Mouse (Mus musculus) liver, embryonic 13.5 days (tissue): ENCODE measurements at regions not wholly inside any gene's neighbourhood (a gene's known extent, or its start where the extent isn't known, plus 50 kb on each side); places are given as distances from the start of the nearest gene placed in this dataset.

Experiments
- ATAC-seq: fragments of 200-750 bp; cut with Nextera tagmentation; 2 replicates; pipeline ENCODE4 v1.8.0; 2017; ENCODE audit warnings: low read depth, mild to moderate bottlenecking, moderate number of reproducible peaks, moderate library complexity
- DNase-seq: peaks from one replicate; pipeline ENCODE4 v3.0.0; 2022
- H3K27ac ChIP-seq: fragments of 300-500 bp; sonication (generic); 2 replicates; pipeline ENCODE4 v1.5.1; 2015; ENCODE audit warnings: moderate library complexity, mild to moderate bottlenecking, inconsistent platforms
- H3K27me3 ChIP-seq: fragments of 300-500 bp; sonication (generic); 2 replicates; pipeline ENCODE4 v1.6.1; 2015; ENCODE audit warnings: mild to moderate bottlenecking, inconsistent platforms
- H3K36me3 ChIP-seq: fragments of 300-500 bp; sonication (generic); 2 replicates; pipeline ENCODE4 v1.6.1; 2015; ENCODE audit warnings: mild to moderate bottlenecking, inconsistent platforms
- H3K4me1 ChIP-seq: fragments of 300-500 bp; sonication (generic); replicated peaks from 2 replicates; pipeline ENCODE4 v1.6.1; 2015; ENCODE audit warnings: inconsistent platforms
- H3K4me2 ChIP-seq: fragments of 300-500 bp; sonication (generic); 2 replicates; pipeline ENCODE4 v1.6.1; 2015; ENCODE audit warnings: inconsistent platforms, mild to moderate bottlenecking, moderate library complexity
- H3K4me3 ChIP-seq: fragments of 300-500 bp; sonication (generic); replicated peaks from 2 replicates; pipeline ENCODE4 v1.5.1; 2015; ENCODE audit warnings: mild to moderate bottlenecking, inconsistent platforms
- H3K9ac ChIP-seq: fragments of 300-500 bp; sonication (generic); 2 replicates; pipeline ENCODE4 v1.6.1; 2015; ENCODE audit warnings: mild to moderate bottlenecking, inconsistent platforms
- H3K9me3 ChIP-seq: fragments of 300-500 bp; sonication (generic); replicated peaks from 2 replicates; pipeline ENCODE4 v1.6.1; 2016; ENCODE audit warnings: inconsistent platforms
- WGBS: fragments of 180-500 bp; shearing (Covaris S2); methylation state at CpG from one replicate; pipeline ENCODE4 v1.1.7; 2015; ENCODE audit not compliant: insufficient replicate concordance; 5-methylcytosine and 5-hydroxymethylcytosine counted together

GRCm38 (mm10) chr4:153561991-153562390, 79.4 kb upstream of the Ajap1 start:
- Histone ChIP-seq H3K27ac (no peak overlapping the region), H3K27me3 (no peaks in the 10 kb centered on the region), H3K9me3 (0 out of 2 replicates have a peak, but pooled peaks cover 3% of the 10 kb centered on the region), H3K9ac (no peak overlapping the region), H3K36me3 (no peaks in the 10 kb centered on the region), H3K4me1 (no peaks in the 10 kb centered on the region), H3K4me3 (no peak overlapping the region), H3K4me2 (no peak overlapping the region)
- ATAC-seq (no peak), DNase-seq (no peak)
- WGBS: 73% methylated on average over 3 of the region's 3 CpGs

- H3K27ac ChIP-seq: no peak overlapping the region
- H3K9me3 ChIP-seq: no peaks in the 10 kb centered on the region
- H3K36me3 ChIP-seq: no peaks in the 10 kb centered on the region
- H3K4me2 ChIP-seq: no peak overlapping the region
- no peak overlapping the region for H3K9ac ChIP-seq
- WGBS: 25% methylated on average over 2 of the region's 2 CpGs
- no peak overlapping the region for H3K4me3 ChIP-seq
- H3K27me3 ChIP-seq: no peaks in the 10 kb centered on the region
- no peak for DNase-seq
- H3K4me1 ChIP-seq: no peaks in the 10 kb centered on the region
- no peak for ATAC-seq
Measured at GRCm38 (mm10) chr4:153567329-153567973, 84.8 kb upstream of the Ajap1 start.

- DNase-seq: no peak
- WGBS: 41% methylated on average over 9 of the region's 9 CpGs
Measured at GRCm38 (mm10) chr4:153573180-153573769, 90.7 kb upstream of the Ajap1 start.

GRCm38 (mm10) chr4:153593291-153593690, 110.7 kb upstream of the Ajap1 start:
- no peak for DNase-seq
- Histone ChIP-seq H3K4me3 (no peak overlapping the region), H3K9ac (no peak overlapping the region), H3K27ac (no peak overlapping the region), H3K4me2 (no peak overlapping the region), H3K36me3 (no peaks in the 10 kb centered on the region), H3K27me3 (no peaks in the 10 kb centered on the region), H3K9me3 (0 out of 2 replicates have a peak, but pooled peaks cover 4% of the 10 kb centered on the region), H3K4me1 (no peaks in the 10 kb centered on the region)
- ATAC-seq: no peak
- WGBS: 60% methylated on average over 11 of the region's 11 CpGs

More at GRCm38 (mm10) chr4:153573180-153573769, 90.7 kb upstream of the Ajap1 start:
- H3K9me3 ChIP-seq: no peaks in the 10 kb centered on the region; the same call in 1 of the 2 replicates
- no peaks in the 10 kb centered on the region for H3K4me1 ChIP-seq
- H3K27me3 ChIP-seq: no peaks in the 10 kb centered on the region
- no peak for ATAC-seq
- no peak overlapping the region for H3K27ac ChIP-seq
- no peak overlapping the region for H3K4me2 ChIP-seq
- H3K4me3 ChIP-seq: no peak overlapping the region
- H3K9ac ChIP-seq: no peak overlapping the region
- no peaks in the 10 kb centered on the region for H3K36me3 ChIP-seq

GRCm38 (mm10) chr4:153599794-153600370, 117.3 kb upstream of the Ajap1 start:
- Histone ChIP-seq H3K27me3 (no peaks in the 10 kb centered on the region), H3K27ac (no peak overlapping the region), H3K9me3 (0 out of 2 replicates have a peak, but pooled peaks cover 4% of the 10 kb centered on the region), H3K9ac (no peak overlapping the region), H3K4me1 (no peaks in the 10 kb centered on the region), H3K4me3 (no peak overlapping the region), H3K36me3 (no peaks in the 10 kb centered on the region), H3K4me2 (no peak overlapping the region)
- no peak for DNase-seq
- no peak for ATAC-seq
- WGBS: 63% methylated on average over 11 of the region's 11 CpGs

GRCm38 (mm10) chr4:153602496-153602895, 119.9 kb upstream of the Ajap1 start:
- Histone ChIP-seq H3K9me3 (peaks cover 19% of the 10 kb centered on the region), H3K36me3 (no peaks in the 10 kb centered on the region), H3K4me2 (no peak overlapping the region), H3K27me3 (no peaks in the 10 kb centered on the region), H3K4me1 (no peaks in the 10 kb centered on the region), H3K27ac (no peak overlapping the region), H3K4me3 (no peak overlapping the region), H3K9ac (no peak overlapping the region)
- DNase-seq (no peak), ATAC-seq (no peak)
- WGBS: 55% methylated on average over 4 of the region's 4 CpGs

GRCm38 (mm10) chr4:153603056-153603840, 120.6 kb upstream of the Ajap1 start:
- 67% methylated on average over 11 of the region's 11 CpGs for WGBS
- Histone ChIP-seq H3K4me3 (no peak overlapping the region), H3K36me3 (no peaks in the 10 kb centered on the region), H3K9ac (no peak overlapping the region), H3K27me3 (no peaks in the 10 kb centered on the region), H3K4me1 (no peaks in the 10 kb centered on the region), H3K9me3 (peaks cover 22% of the 10 kb centered on the region), H3K4me2 (no peak overlapping the region), H3K27ac (no peak overlapping the region)
- DNase-seq (no peak), ATAC-seq (no peak)

- Histone ChIP-seq H3K4me1 (no peaks in the 10 kb centered on the region), H3K9me3 (peaks cover 28% of the 10 kb centered on the region), H3K36me3 (no peaks in the 10 kb centered on the region), H3K27ac (no peak overlapping the region), H3K9ac (no peak overlapping the region), H3K4me2 (no peak overlapping the region), H3K27me3 (no peaks in the 10 kb centered on the region), H3K4me3 (no peak overlapping the region)
- 72% methylated on average over 7 of the region's 7 CpGs for WGBS
- DNase-seq (no peak), ATAC-seq (no peak)
Measured at GRCm38 (mm10) chr4:153603936-153604335, 121.3 kb upstream of the Ajap1 start.

GRCm38 (mm10) chr4:153604695-153605485, 122.3 kb upstream of the Ajap1 start:
- DNase-seq (no peak), ATAC-seq (no peak)
- H3K4me2 ChIP-seq: no peak overlapping the region
- H3K9me3 ChIP-seq: peaks cover 28% of the 10 kb centered on the region
- H3K9ac ChIP-seq: no peak overlapping the region
- H3K4me3 ChIP-seq: no peak overlapping the region
- H3K4me1 ChIP-seq: no peaks in the 10 kb centered on the region
- no peaks in the 10 kb centered on the region for H3K27me3 ChIP-seq
- H3K36me3 ChIP-seq: no peaks in the 10 kb centered on the region
- WGBS: 75% methylated on average over 16 of the region's 16 CpGs
- no peak overlapping the region for H3K27ac ChIP-seq

GRCm38 (mm10) chr4:153616058-153616457, 133.4 kb upstream of the Ajap1 start:
- Histone ChIP-seq H3K9me3 (peaks cover 19% of the 10 kb centered on the region), H3K9ac (no peak overlapping the region), H3K4me3 (no peak overlapping the region), H3K4me1 (no peaks in the 10 kb centered on the region), H3K27me3 (no peaks in the 10 kb centered on the region), H3K4me2 (no peak overlapping the region), H3K27ac (no peak overlapping the region), H3K36me3 (no peaks in the 10 kb centered on the region)
- ATAC-seq (no peak), DNase-seq (no peak)
- 60% methylated on average over 8 of the region's 8 CpGs for WGBS

GRCm38 (mm10) chr4:153616938-153617337, 134.3 kb upstream of the Ajap1 start:
- no peak overlapping the region for H3K9ac ChIP-seq
- H3K36me3 ChIP-seq: no peaks in the 10 kb centered on the region
- H3K4me2 ChIP-seq: no peak overlapping the region
- 65% methylated on average over 6 of the region's 6 CpGs for WGBS
- ATAC-seq (no peak), DNase-seq (no peak)
- peaks cover 15% of the 10 kb centered on the region; the same call in 1 of the 2 replicates for H3K9me3 ChIP-seq
- no peak overlapping the region for H3K27ac ChIP-seq
- no peaks in the 10 kb centered on the region for H3K4me1 ChIP-seq
- no peaks in the 10 kb centered on the region for H3K27me3 ChIP-seq
- no peak overlapping the region for H3K4me3 ChIP-seq
